ENCODE assay signal across 26 mouse cellular contexts in the genomic region with DNA sequence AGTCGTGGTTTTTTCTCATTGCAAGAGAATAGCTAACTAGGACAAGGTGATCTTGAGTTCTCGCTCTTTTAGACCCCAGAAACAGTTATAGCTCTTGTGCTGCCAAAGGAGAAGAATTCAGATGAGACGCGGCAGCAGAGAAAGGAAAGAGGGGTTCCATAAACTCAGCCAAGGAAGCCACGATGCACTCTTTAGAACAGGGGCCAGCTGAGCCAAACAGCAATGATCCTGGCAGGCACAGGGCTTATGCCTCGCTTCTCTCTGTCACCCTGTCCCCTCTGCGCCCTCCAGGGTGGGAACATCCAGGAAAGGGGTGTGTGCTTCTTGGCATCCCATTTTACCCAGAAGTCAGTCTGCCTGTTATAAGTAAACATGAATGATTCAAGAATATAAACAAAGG. TPM values are rescaled to one million over a fixed set of nuclear protein-coding genes. Genes with fewer than 3 reads are reported as not detected.
DNase-seq lines count a peak whose midpoint lies in the region; ATAC-seq and TF ChIP-seq lines count a peak whose summit lies in the region.
"Had no signal": no experiment of that assay in that cellular context is flagged by ENCODE, and none has a peak within 500 bp of the region (broad histone marks: within the 10 kb centered on the region; RNA-seq: fewer than 3 reads in every experiment).

A gene (minus strand): TSS at position 101 of the 400 bp plus-strand sequence.

- no peak for TF ChIP-seq POLR2A in CH12.LX (IDR thresholded peaks at IDR 0.05; ENCODE audit: low read depth, low read length)

- no peak for ATAC-seq in midbrain, embryonic 11.5 days (ENCODE audit: low FRiP score)
- ATAC-seq in midbrain, embryonic 15.5 days (replicated peaks): no peak
- ATAC-seq in stomach, postnatal 0 days (ENCODE audit: low FRiP score, low TSS enrichment): 0 out of 2 replicates have a peak, but pooled peaks have one; percentile 51
- ATAC-seq in CD4-positive, CD25-positive, alpha-beta regulatory T cell, adult 4 months: no peak
- ATAC-seq: activated CD4-positive, CD25-positive, alpha-beta regulatory T cell, adult 4 months; forebrain, embryonic 13.5 days; forebrain, embryonic 15.5 days; forebrain, postnatal 0 days; Patski had no signal

- no peak within 1 kb of the TSS for H3K4me3 ChIP-seq in midbrain, embryonic 11.5 days (ENCODE audit: low read depth, low read length)
- H3K4me3 ChIP-seq in midbrain, embryonic 15.5 days: no peak within 1 kb of the TSS
- H3K4me3 ChIP-seq in CH12.LX (replicated peaks in 1 of 3; ENCODE audit: low read depth in 2 of 3, low read length in 2 of 3, poor library complexity in 1 of 3): no peak within 1 kb of the TSS
- H3K4me3 ChIP-seq in stomach, postnatal 0 days (ENCODE audit: low read depth, low read length): no peak within 1 kb of the TSS
- H3K4me3 ChIP-seq: embryonic facial prominence, embryonic 10.5 days; embryonic facial prominence, embryonic 12.5 days; forebrain, embryonic 13.5 days; forebrain, embryonic 15.5 days had no signal

- no peak for TF ChIP-seq CTCF in CH12.LX (conservative IDR thresholded peaks at IDR 0.05 in 1 of 2, IDR thresholded peaks at IDR 0.05 in 1 of 2; ENCODE audit: low read depth in 2 of 2, low read length in 2 of 2)
- no peak for TF ChIP-seq CTCF in stomach, postnatal 0 days (IDR thresholded peaks at IDR 0.05; ENCODE audit: low read depth)

- no peaks in the 10 kb centered on the region for H3K4me1 ChIP-seq in midbrain, embryonic 11.5 days (ENCODE audit: control insufficient read depth, insufficient read depth, low read length)
- H3K4me1 ChIP-seq in midbrain, embryonic 15.5 days: no peaks in the 10 kb centered on the region
- H3K4me1 ChIP-seq in CH12.LX (ENCODE audit: control insufficient read depth in 1 of 2, insufficient read depth in 2 of 2): peaks cover 3 to 7% of the 10 kb centered on the region in 2 experiments; a peak in 2 of 4 replicates
- H3K4me1 ChIP-seq in stomach, postnatal 0 days (replicated peaks; ENCODE audit: control insufficient read depth, insufficient read depth): no peaks in the 10 kb centered on the region
- H3K4me1 ChIP-seq: embryonic facial prominence, embryonic 10.5 days; embryonic facial prominence, embryonic 12.5 days; forebrain, embryonic 13.5 days; forebrain, embryonic 15.5 days had no signal

- H3K4me2 ChIP-seq in midbrain, embryonic 11.5 days: no peak within 1 kb of the TSS
- H3K4me2 ChIP-seq in midbrain, embryonic 15.5 days: no peak within 1 kb of the TSS
- H3K4me2 ChIP-seq in CH12.LX (ENCODE audit: insufficient read depth, low read depth, poor library complexity, severe bottlenecking): 0 out of 2 replicates have a peak within 1 kb of the TSS, but pooled peaks have one; percentile 14
- H3K4me2 ChIP-seq in stomach, postnatal 0 days (replicated peaks; ENCODE audit: low read depth): no peak within 1 kb of the TSS
- H3K4me2 ChIP-seq: embryonic facial prominence, embryonic 12.5 days; forebrain, embryonic 13.5 days; forebrain, embryonic 15.5 days had no signal

- 72% methylated on average over 7 of the region's 7 CpGs for WGBS in midbrain, embryonic 11.5 days
- WGBS in midbrain, embryonic 15.5 days: 73% methylated on average over 7 of the region's 7 CpGs
- 50% methylated on average over 7 of the region's 7 CpGs for WGBS in stomach, postnatal 0 days

- H3K27ac ChIP-seq in midbrain, embryonic 11.5 days (ENCODE audit: low read depth, low read length): no peak within 1 kb of the TSS
- H3K27ac ChIP-seq in midbrain, embryonic 15.5 days: no peak within 1 kb of the TSS
- H3K27ac ChIP-seq in CH12.LX (ENCODE audit: insufficient read depth, low read depth): no peak within 1 kb of the TSS
- no peak within 1 kb of the TSS for H3K27ac ChIP-seq in stomach, postnatal 0 days (replicated peaks)
- H3K27ac ChIP-seq: embryonic facial prominence, embryonic 10.5 days; embryonic facial prominence, embryonic 12.5 days; forebrain, embryonic 13.5 days; forebrain, embryonic 15.5 days had no signal

- H3K79me2 ChIP-seq in CH12.LX (replicated peaks; ENCODE audit: control insufficient read depth, extremely low read depth, insufficient read depth, poor library complexity, severe bottlenecking): no peaks in the 10 kb centered on the region

- H3K9ac ChIP-seq in midbrain, embryonic 11.5 days (ENCODE audit: low read length): no peak within 1 kb of the TSS
- no peak within 1 kb of the TSS for H3K9ac ChIP-seq in midbrain, embryonic 15.5 days
- H3K9ac ChIP-seq in CH12.LX (ENCODE audit: insufficient read depth, low read depth): no peak within 1 kb of the TSS
- H3K9ac ChIP-seq in stomach, postnatal 0 days (ENCODE audit: low read length): no peak within 1 kb of the TSS
- H3K9ac ChIP-seq: embryonic facial prominence, embryonic 12.5 days; forebrain, embryonic 13.5 days; forebrain, embryonic 15.5 days; forebrain, postnatal 0 days had no signal

- H3K9me3 ChIP-seq in midbrain, embryonic 11.5 days (ENCODE audit: control insufficient read depth, low read length): no peaks in the 10 kb centered on the region
- H3K9me3 ChIP-seq in midbrain, embryonic 15.5 days: no peaks in the 10 kb centered on the region
- H3K9me3 ChIP-seq in CH12.LX (replicated peaks; ENCODE audit: low read length): peaks cover 9% of the 10 kb centered on the region
- H3K9me3 ChIP-seq in stomach, postnatal 0 days (ENCODE audit: control insufficient read depth, low read length): no peaks in the 10 kb centered on the region
- H3K9me3 ChIP-seq: embryonic facial prominence, embryonic 10.5 days; embryonic facial prominence, embryonic 12.5 days; forebrain, embryonic 13.5 days; forebrain, embryonic 15.5 days had no signal

- no peak for TF ChIP-seq EP300 in CH12.LX (IDR thresholded peaks at IDR 0.05; ENCODE audit: low read length)
- TF ChIP-seq EP300 in stomach, postnatal 0 days (optimal IDR thresholded peaks at IDR 0.05): no peak

- H3K36me3 ChIP-seq in midbrain, embryonic 11.5 days (ENCODE audit: control insufficient read depth, insufficient read depth, low read length): no peaks in the 10 kb centered on the region
- no peaks in the 10 kb centered on the region for H3K36me3 ChIP-seq in midbrain, embryonic 15.5 days (replicated peaks)
- no peaks in the 10 kb centered on the region for H3K36me3 ChIP-seq in CH12.LX (replicated peaks in 1 of 2; ENCODE audit: control insufficient read depth in 1 of 2, insufficient read depth in 1 of 2, low read length in 1 of 2)
- H3K36me3 ChIP-seq in stomach, postnatal 0 days (ENCODE audit: control insufficient read depth, insufficient read depth, low read length): no peaks in the 10 kb centered on the region
- H3K36me3 ChIP-seq: embryonic facial prominence, embryonic 10.5 days; embryonic facial prominence, embryonic 12.5 days; forebrain, embryonic 15.5 days; G1E had no signal

- in situ Hi-C loops in CH12.LX (cut with MboI; ENCODE audit: low pct_ligation_motif_present, low pct_unique_long_range_greater_than_20kb, low sequenced_read_pairs): loop anchor here (25.0 kb wide), 1 partner anchor 137 kb away; a partner anchor contains a TSS

- dilution Hi-C loops in CH12.LX (cut with MboI; ENCODE audit: extremely low pct_ligation_motif_present, extremely low pct_unique_long_range_greater_than_20kb, low sequenced_read_pairs): no loop called here

- TF ChIP-seq RAD21 in CH12.LX (IDR thresholded peaks at IDR 0.05; ENCODE audit: low read depth, low read length): no peak

- no peaks in the 10 kb centered on the region for H3K27me3 ChIP-seq in midbrain, embryonic 11.5 days (ENCODE audit: control insufficient read depth, insufficient read depth, low read length)
- H3K27me3 ChIP-seq in midbrain, embryonic 15.5 days (replicated peaks): no peaks in the 10 kb centered on the region
- H3K27me3 ChIP-seq in CH12.LX (replicated peaks): peaks cover 5% of the 10 kb centered on the region
- no peaks in the 10 kb centered on the region for H3K27me3 ChIP-seq in stomach, postnatal 0 days (ENCODE audit: control insufficient read depth, insufficient read depth, low read length)
- H3K27me3 ChIP-seq: embryonic facial prominence, embryonic 12.5 days; forebrain, embryonic 13.5 days; forebrain, embryonic 15.5 days; Patski had no signal

- DNase-seq in midbrain, embryonic 11.5 days (ENCODE audit: low spot score, missing footprints): peak; percentile 19
- no peak for DNase-seq in CH12.LX (ENCODE audit: extremely low read depth)
- no peak for DNase-seq in stomach, postnatal 0 days (ENCODE audit: low spot score)
- DNase-seq: adrenal gland, adult 8-10 months; adrenal gland, postnatal 36 days; B cell, adult 2 months; cerebellum, adult 11-12 months; cerebellum, adult 2 months; cerebellum, adult 9-10 months; cerebellum, postnatal 10 days; cerebellum, postnatal 25 days; forebrain, postnatal 0 days had no signal

TF ChIP-seq in CH12.LX, 34 proteins besides CTCF, POLR2A, EP300 and RAD21:
- TF ChIP-seq CHD1 (IDR thresholded peaks at IDR 0.05; ENCODE audit: low read depth, low read length): no peak
- no peak for TF ChIP-seq GABPA (IDR thresholded peaks at IDR 0.05; ENCODE audit: insufficient replicate concordance, low read depth, low read length)
- no peak for TF ChIP-seq MAFK (IDR thresholded peaks at IDR 0.05; ENCODE audit: insufficient replicate concordance, low read length)
- no peak for TF ChIP-seq ETS1 (conservative IDR thresholded peaks at IDR 0.05; ENCODE audit: low read depth, low read length)
- TF ChIP-seq ZNF384 (IDR thresholded peaks at IDR 0.05; ENCODE audit: low read depth, low read length): no peak
- no peak for TF ChIP-seq IRF4 (IDR thresholded peaks at IDR 0.05; ENCODE audit: low read depth, low read length)
- TF ChIP-seq USF2 (conservative IDR thresholded peaks at IDR 0.05; ENCODE audit: low read depth, low read length): no peak
- no peak for TF ChIP-seq USF1 (IDR thresholded peaks at IDR 0.05; ENCODE audit: low read depth, low read length)
- no peak for TF ChIP-seq MEF2A (IDR thresholded peaks at IDR 0.05; ENCODE audit: borderline replicate concordance, low read depth, low read length)

RNA-seq across cellular contexts. Expression of the gene that starts here (rescaled TPM):
- not detected in 2 replicates for polyA plus RNA-seq in midbrain, embryonic 11.5 days (2014; fragmentation: Nextera tagmentation; extraction: Ambion mirVana)
- polyA plus RNA-seq in midbrain, embryonic 15.5 days (2015; fragmentation: Nextera tagmentation; extraction: Ambion mirVana): not detected in 2 replicates
- total RNA-seq in CH12.LX (2012; rRNA removed) (not detected in 2 replicates), CH12.LX (2014; rRNA removed) (not detected in 2 replicates)
- polyA plus RNA-seq in CH12.LX (2012; ENCODE audit: insufficient read length, low read depth): not detected in 2 replicates
- not detected in 2 replicates for polyA plus RNA-seq in stomach, postnatal 0 days (2015; fragmentation: Nextera tagmentation; extraction: Ambion mirVana)
- polyA plus RNA-seq in CD4-positive, CD25-positive, alpha-beta regulatory T cell, adult 4 months (2017; shearing (Covaris generic)): not detected
- total RNA-seq: adrenal gland, adult 18-20 months; adrenal gland, adult 8-10 months; adrenal gland, postnatal 14 days; adrenal gland, postnatal 36 days; forebrain, postnatal 0 days; G1E had no signal
- polyA plus RNA-seq: activated CD4-positive, CD25-positive, alpha-beta regulatory T cell, adult 4 months; cerebellum, adult 2 months; cortical plate, adult 2 months; embryonic facial prominence, embryonic 10.5 days; embryonic facial prominence, embryonic 12.5 days; embryonic facial prominence, embryonic 14.5 days; forebrain, embryonic 11.5 days; forebrain, embryonic 13.5 days; forebrain, embryonic 15.5 days; forebrain, postnatal 0 days; G1E; Patski had no signal

Comparison
In these comparisons a context has a peak if more than half of its experiments do, and no peak if none do; other contexts are left out.
1. Peak in DNase-seq in midbrain, embryonic 11.5 days; RNA of the gene not detected or under 1 TPM.
2. Peak in ATAC-seq in stomach, postnatal 0 days; RNA of the gene not detected or under 1 TPM.